Mouse (Mus musculus) left cerebral cortex, adult 8-10 months (tissue): ENCODE results near the gene Wwox. TPM values are rescaled to one million over a fixed set of nuclear protein-coding genes. Genes with fewer than 3 reads are reported as not detected.

Experiments
- DNase-seq, 2 experiments: peaks; one replicate each; pipeline ENCODE4 v3.0.0; 2022; ENCODE audit warnings: low spot score in 2 of 2
- total RNA-seq, 4 experiments: library from RNA; stranded (reverse); gene quantifications; 2 replicates each; pipeline ENCODE4 v1.2.4; 2022

The Wwox gene
- total RNA-seq, 4 experiments from 2014 or later = 18.8 to 21.0 (median 19.8) TPM

- no peak for DNase-seq
Measured at GRCm38 (mm10) chr8:114731260-114732140, 292.0 kb downstream of the Wwox start.

- no peak for DNase-seq
Measured at GRCm38 (mm10) chr8:114743185-114743915, 303.9 kb downstream of the Wwox start.

GRCm38 (mm10) chr8:114746373-114746772 is 306.9 kb downstream of the Wwox start:
- DNase-seq = no peak

- no peak for DNase-seq
Measured at GRCm38 (mm10) chr8:114751376-114752135, 312.1 kb downstream of the Wwox start.

GRCm38 (mm10) chr8:114759621-114760020 is 320.2 kb downstream of the Wwox start:
- DNase-seq = no peak

GRCm38 (mm10) chr8:114768536-114768935 is 329.1 kb downstream of the Wwox start:
- no peak for DNase-seq

GRCm38 (mm10) chr8:114770856-114771776 is 331.7 kb downstream of the Wwox start:
- DNase-seq = peak; percentile 16 to 51

- DNase-seq = no peak
Measured at GRCm38 (mm10) chr8:114772276-114772849, 332.9 kb downstream of the Wwox start.

- peak in 1 of 2 experiments; percentile 5 for DNase-seq
Measured at GRCm38 (mm10) chr8:114773461-114774414, 334.3 kb downstream of the Wwox start.

GRCm38 (mm10) chr8:114774415-114774775 is 334.9 kb downstream of the Wwox start:
- no peak for DNase-seq

GRCm38 (mm10) chr8:114775543-114775942 is 336.1 kb downstream of the Wwox start:
- DNase-seq = no peak

- no peak for DNase-seq
Measured at GRCm38 (mm10) chr8:114776696-114777095, 337.2 kb downstream of the Wwox start.

- no peak for DNase-seq
Measured at GRCm38 (mm10) chr8:114777271-114777980, 338.0 kb downstream of the Wwox start.

GRCm38 (mm10) chr8:114779002-114779401 is 339.5 kb downstream of the Wwox start:
- DNase-seq = no peak

- DNase-seq = no peak
Measured at GRCm38 (mm10) chr8:114783321-114783720, 343.9 kb downstream of the Wwox start.

- DNase-seq = no peak
Measured at GRCm38 (mm10) chr8:114785834-114786233, 346.4 kb downstream of the Wwox start.

GRCm38 (mm10) chr8:114789616-114790015 is 350.2 kb downstream of the Wwox start:
- DNase-seq = no peak

- DNase-seq = no peak
Measured at GRCm38 (mm10) chr8:114790754-114791153, 351.3 kb downstream of the Wwox start.
